Mouse (Mus musculus): Measurements from ENCODE around the gene Cdc42ep4. TPM values are rescaled to one million over a fixed set of nuclear protein-coding genes. Genes with fewer than 3 reads are reported as not detected.

Cdc42ep4 gene
- polyA plus RNA-seq, 1 experiment from 2014 or later: 59.0 TPM

GRCm38 (mm10) chr11:113752685-113753430, 1.2 kb upstream of the Cdc42ep4 start:
- no peak for ATAC-seq
- no peak overlapping the region for H3K4me3 ChIP-seq (ENCODE audit: low read length)
- H3K4me1 ChIP-seq (ENCODE audit: control insufficient read depth, insufficient read depth, low read length): peaks cover 20% of the 10 kb centered on the region
- no peaks in the 10 kb centered on the region for H3K27me3 ChIP-seq (replicated peaks; ENCODE audit: control insufficient read depth, insufficient read depth, low read length)
- WGBS: 95% methylated on average over 10 of the region's 10 CpGs
- no peaks in the 10 kb centered on the region for H3K9me3 ChIP-seq (ENCODE audit: control insufficient read depth, low read length)
- 0 out of 2 replicates have a peak overlapping the region, but pooled peaks have one; percentile 74 for H3K9ac ChIP-seq (ENCODE audit: low read depth, low read length)
- peak overlapping the region; percentile 89 for H3K4me2 ChIP-seq (ENCODE audit: low read depth, low read length)
- H3K27ac ChIP-seq (ENCODE audit: low read length): peak overlapping the region; percentile 93; the same call in 1 of the 2 replicates
- H3K36me3 ChIP-seq (ENCODE audit: control insufficient read depth, insufficient read depth, low read length): no peaks in the 10 kb centered on the region

- Histone ChIP-seq H3K27me3 (replicated peaks; ENCODE audit: control insufficient read depth, insufficient read depth, low read length) (no peaks in the 10 kb centered on the region), H3K9me3 (ENCODE audit: control insufficient read depth, low read length) (no peaks in the 10 kb centered on the region), H3K4me3 (ENCODE audit: low read length) (peak overlapping the region; percentile 93), H3K27ac (ENCODE audit: low read length) (peak overlapping the region; percentile 93), H3K9ac (ENCODE audit: low read depth, low read length) (peak overlapping the region; percentile 74), H3K36me3 (ENCODE audit: control insufficient read depth, insufficient read depth, low read length) (no peaks in the 10 kb centered on the region), H3K4me2 (ENCODE audit: low read depth, low read length) (peak overlapping the region; percentile 89), H3K4me1 (ENCODE audit: control insufficient read depth, insufficient read depth, low read length) (peaks cover 27% of the 10 kb centered on the region)
- 18% methylated on average over 15 of the region's 15 CpGs for WGBS
- ATAC-seq: peak; percentile 6; the same call in 1 of the 2 replicates
Observed at GRCm38 (mm10) chr11:113752158-113752661, 529 bp upstream of the Cdc42ep4 start.

DNA sequence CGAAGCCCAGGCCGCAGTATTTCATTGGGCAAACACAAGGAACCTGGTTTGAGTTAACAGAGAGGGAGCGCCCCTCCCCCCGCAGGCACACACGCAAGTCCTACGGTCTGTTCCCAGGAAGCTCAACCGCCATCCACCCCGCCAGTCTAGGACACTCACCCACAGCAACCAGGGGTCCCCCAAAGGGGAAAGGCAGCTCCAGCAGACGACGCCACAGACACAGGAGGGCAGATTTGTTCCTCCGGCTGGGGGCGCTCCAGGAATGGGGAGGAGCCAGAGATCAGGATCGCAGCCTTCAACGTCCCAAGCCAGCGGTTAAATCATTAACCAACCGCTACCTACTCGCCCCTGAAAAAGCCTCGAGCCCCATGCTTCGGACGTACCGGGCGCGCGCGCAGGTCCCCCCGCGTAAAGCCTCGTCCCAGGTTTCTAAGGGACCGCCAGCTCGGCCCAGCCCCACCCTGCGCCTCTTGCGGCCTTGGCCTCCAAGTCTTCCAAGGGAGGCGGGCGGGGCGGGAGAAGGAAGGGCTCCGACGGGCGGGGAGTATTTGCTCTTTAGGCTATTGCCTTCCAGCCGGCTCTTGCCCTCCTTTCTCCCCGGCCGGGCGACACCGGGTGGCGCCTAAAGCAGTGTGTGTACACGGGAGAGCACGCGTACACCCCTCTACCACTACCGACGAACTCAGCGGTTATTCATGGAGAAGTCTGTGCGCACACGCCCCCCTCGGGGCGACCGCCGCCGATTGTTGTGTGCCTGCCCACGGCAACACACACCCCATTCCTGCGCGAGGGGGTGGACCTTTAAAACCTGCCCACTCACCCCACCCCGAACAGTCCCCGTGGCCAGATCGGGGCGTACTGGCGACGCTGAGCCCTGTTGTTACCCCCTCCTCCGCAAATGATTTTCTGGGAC, 854 bp downstream of the Cdc42ep4 start:
- Histone ChIP-seq H3K9me3 (ENCODE audit: control insufficient read depth, low read length) (no peaks in the 10 kb centered on the region), H3K27ac (ENCODE audit: low read length) (peak overlapping the region; percentile 93), H3K4me1 (ENCODE audit: control insufficient read depth, insufficient read depth, low read length) (peaks cover 36% of the 10 kb centered on the region), H3K9ac (ENCODE audit: low read depth, low read length) (peak overlapping the region; percentile 91), H3K4me2 (ENCODE audit: low read depth, low read length) (peak overlapping the region; percentile 89), H3K36me3 (ENCODE audit: control insufficient read depth, insufficient read depth, low read length) (0 out of 2 replicates have a peak, but pooled peaks cover 2% of the 10 kb centered on the region), H3K27me3 (replicated peaks; ENCODE audit: control insufficient read depth, insufficient read depth, low read length) (no peaks in the 10 kb centered on the region), H3K4me3 (ENCODE audit: low read length) (peak overlapping the region; percentile 93)
- ATAC-seq: peak; percentile 73
- WGBS: under 1% methylated on average over 67 of the region's 67 CpGs

DNA sequence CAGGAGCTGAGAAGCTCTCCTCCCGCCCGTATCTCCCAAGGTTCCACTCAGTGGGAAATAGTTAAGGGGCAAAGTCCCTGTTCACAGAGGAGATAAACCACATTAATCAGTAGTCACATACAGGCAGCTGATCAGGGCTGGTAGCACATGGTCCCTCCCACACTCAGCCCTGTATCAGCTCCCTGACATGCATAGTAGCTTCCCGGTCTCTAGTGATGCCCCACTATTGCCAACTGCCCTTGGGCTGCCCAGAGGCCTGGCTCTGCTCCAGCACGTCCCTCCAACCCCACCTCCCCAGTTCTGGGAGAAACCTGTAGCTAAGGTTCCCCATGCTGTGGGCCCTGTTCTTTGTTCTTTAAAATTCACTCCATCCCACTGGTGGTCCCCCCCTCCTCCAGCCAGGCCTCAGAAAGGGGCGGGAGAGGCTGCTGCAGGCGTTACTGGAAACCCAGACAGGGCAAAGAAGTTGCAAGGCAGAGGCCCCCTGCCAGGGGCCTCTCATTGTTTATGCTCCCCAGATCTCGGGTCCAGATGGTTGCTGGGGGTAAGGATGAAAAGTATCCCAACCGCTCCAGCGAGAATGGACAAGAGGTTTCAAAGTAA, 1.8 kb downstream of the Cdc42ep4 start:
- peak overlapping the region; percentile 93 for H3K27ac ChIP-seq (ENCODE audit: low read length)
- H3K36me3 ChIP-seq (ENCODE audit: control insufficient read depth, insufficient read depth, low read length): 0 out of 2 replicates have a peak, but pooled peaks cover 2% of the 10 kb centered on the region
- H3K9ac ChIP-seq (ENCODE audit: low read depth, low read length): peak overlapping the region; percentile 91
- no peaks in the 10 kb centered on the region for H3K9me3 ChIP-seq (ENCODE audit: control insufficient read depth, low read length)
- H3K4me1 ChIP-seq (ENCODE audit: control insufficient read depth, insufficient read depth, low read length): peaks cover 38% of the 10 kb centered on the region
- H3K4me3 ChIP-seq (ENCODE audit: low read length): peak overlapping the region; percentile 93
- peak; percentile 64 for ATAC-seq
- WGBS: 3% methylated on average over 9 of the region's 9 CpGs
- H3K4me2 ChIP-seq (ENCODE audit: low read depth, low read length): peak overlapping the region; percentile 89
- H3K27me3 ChIP-seq (replicated peaks; ENCODE audit: control insufficient read depth, insufficient read depth, low read length): no peaks in the 10 kb centered on the region

DNA sequence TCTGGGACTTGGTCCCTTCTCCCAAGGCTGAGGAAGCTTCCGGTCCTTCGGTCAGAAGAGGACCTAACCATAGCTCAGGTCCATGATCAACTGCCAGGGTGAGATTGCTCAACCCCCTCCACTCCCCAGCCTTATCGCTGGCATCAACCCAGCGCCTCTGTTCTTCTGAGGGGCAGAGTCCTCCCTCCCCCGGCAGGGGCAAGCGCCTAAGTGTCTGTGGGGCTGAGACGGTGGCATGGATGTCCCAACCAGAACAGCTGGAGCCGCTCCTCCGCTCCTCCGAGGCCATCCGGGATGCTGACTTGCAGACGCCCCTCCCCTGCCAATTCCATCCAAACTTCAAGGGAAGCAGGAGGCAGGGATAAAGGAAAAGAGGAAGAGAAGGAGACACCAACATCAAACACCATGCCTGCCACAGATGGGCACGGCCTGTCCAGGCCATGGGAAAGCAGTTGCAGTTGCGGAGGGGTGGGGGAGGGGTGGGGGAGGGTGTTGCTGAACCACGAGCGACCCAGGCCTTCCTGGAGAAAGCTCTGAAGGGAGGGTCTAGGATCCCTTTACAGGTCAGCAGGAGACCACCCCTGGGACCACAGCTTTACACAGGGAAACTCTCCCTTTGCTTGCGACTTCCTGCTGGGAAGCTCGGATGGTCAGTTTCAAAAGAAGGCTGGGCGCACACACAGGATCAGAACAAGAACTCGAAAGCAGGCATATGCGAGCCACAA, 2.7 kb downstream of the Cdc42ep4 start:
- H3K9ac ChIP-seq (ENCODE audit: low read depth, low read length): peak overlapping the region; percentile 91
- peak overlapping the region; percentile 93 for H3K27ac ChIP-seq (ENCODE audit: low read length)
- H3K27me3 ChIP-seq (replicated peaks; ENCODE audit: control insufficient read depth, insufficient read depth, low read length): no peaks in the 10 kb centered on the region
- H3K4me1 ChIP-seq (ENCODE audit: control insufficient read depth, insufficient read depth, low read length): peaks cover 38% of the 10 kb centered on the region
- H3K4me3 ChIP-seq (ENCODE audit: low read length): peak overlapping the region; percentile 93
- no peaks in the 10 kb centered on the region for H3K9me3 ChIP-seq (ENCODE audit: control insufficient read depth, low read length)
- 4% methylated on average over 21 of the region's 21 CpGs for WGBS
- ATAC-seq: peak; percentile 16
- peak overlapping the region; percentile 89 for H3K4me2 ChIP-seq (ENCODE audit: low read depth, low read length)
- H3K36me3 ChIP-seq (ENCODE audit: control insufficient read depth, insufficient read depth, low read length): 0 out of 2 replicates have a peak, but pooled peaks cover 2% of the 10 kb centered on the region

- 65% methylated on average over 11 of the region's 11 CpGs for whole genome bisulfite sequencing
- peak overlapping the region; percentile 93 for H3K4me3 ChIP-seq (ENCODE audit: low read length)
Observed at GRCm38 (mm10) chr11:113747725-113748380, 3.8 kb downstream of the Cdc42ep4 start.

DNA sequence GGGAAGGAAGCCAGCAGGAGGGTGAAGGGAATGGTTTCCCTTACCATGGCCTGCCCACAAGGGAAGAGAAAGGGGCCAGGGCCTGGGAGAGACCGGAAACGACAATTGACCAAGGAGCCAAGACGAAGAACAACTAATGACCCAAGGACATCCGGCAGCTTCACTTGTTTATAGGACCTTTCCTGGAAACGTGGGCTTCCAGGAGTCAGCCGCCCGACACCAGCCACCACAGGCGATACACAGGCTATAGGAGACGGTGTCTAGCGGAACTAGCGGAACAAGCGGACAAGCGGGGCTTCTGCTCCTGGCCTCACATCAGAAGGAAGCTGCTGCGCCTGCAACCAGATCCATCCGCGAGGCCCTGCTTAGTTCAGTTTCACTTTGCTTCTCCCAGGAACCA, 4.6 kb downstream of the Cdc42ep4 start:
- H3K36me3 ChIP-seq (ENCODE audit: control insufficient read depth, insufficient read depth, low read length): peaks cover 12% of the 10 kb centered on the region
- peak overlapping the region; percentile 93 for H3K4me3 ChIP-seq (ENCODE audit: low read length)
- H3K4me1 ChIP-seq (ENCODE audit: control insufficient read depth, insufficient read depth, low read length): peaks cover 33% of the 10 kb centered on the region
- H3K9me3 ChIP-seq (ENCODE audit: control insufficient read depth, low read length): peaks cover 5% of the 10 kb centered on the region; the same call in 1 of the 2 replicates
- H3K27ac ChIP-seq (ENCODE audit: low read length): peak overlapping the region; percentile 93
- peak overlapping the region; percentile 31 for H3K9ac ChIP-seq (ENCODE audit: low read depth, low read length)
- no peaks in the 10 kb centered on the region for H3K27me3 ChIP-seq (replicated peaks; ENCODE audit: control insufficient read depth, insufficient read depth, low read length)
- peak overlapping the region; percentile 89 for H3K4me2 ChIP-seq (ENCODE audit: low read depth, low read length)
- WGBS: 45% methylated on average over 16 of the region's 16 CpGs
- ATAC-seq: no peak

More at GRCm38 (mm10) chr11:113747725-113748380, 3.8 kb downstream of the Cdc42ep4 start:
- H3K27ac ChIP-seq (ENCODE audit: low read length): peak overlapping the region; percentile 93
- H3K4me2 ChIP-seq (ENCODE audit: low read depth, low read length): peak overlapping the region; percentile 89
- no peak for ATAC-seq
- H3K4me1 ChIP-seq (ENCODE audit: control insufficient read depth, insufficient read depth, low read length): peaks cover 38% of the 10 kb centered on the region
- H3K27me3 ChIP-seq (replicated peaks; ENCODE audit: control insufficient read depth, insufficient read depth, low read length): no peaks in the 10 kb centered on the region
- peaks cover 5% of the 10 kb centered on the region; the same call in 1 of the 2 replicates for H3K9me3 ChIP-seq (ENCODE audit: control insufficient read depth, low read length)
- H3K9ac ChIP-seq (ENCODE audit: low read depth, low read length): peak overlapping the region; percentile 91
- peaks cover 8% of the 10 kb centered on the region for H3K36me3 ChIP-seq (ENCODE audit: control insufficient read depth, insufficient read depth, low read length)

- Histone ChIP-seq H3K27ac (ENCODE audit: low read length) (no peak overlapping the region), H3K9me3 (ENCODE audit: control insufficient read depth, low read length) (peaks cover 5% of the 10 kb centered on the region; the same call in 1 of the 2 replicates), H3K27me3 (replicated peaks; ENCODE audit: control insufficient read depth, insufficient read depth, low read length) (no peaks in the 10 kb centered on the region), H3K4me2 (ENCODE audit: low read depth, low read length) (no peak overlapping the region), H3K36me3 (ENCODE audit: control insufficient read depth, insufficient read depth, low read length) (peaks cover 12% of the 10 kb centered on the region), H3K9ac (ENCODE audit: low read depth, low read length) (no peak overlapping the region), H3K4me3 (ENCODE audit: low read length) (no peak overlapping the region), H3K4me1 (ENCODE audit: control insufficient read depth, insufficient read depth, low read length) (peaks cover 31% of the 10 kb centered on the region)
- ATAC-seq: no peak
- WGBS: 77% methylated on average over 4 of the region's 4 CpGs
Observed at GRCm38 (mm10) chr11:113745961-113746360, 5.7 kb downstream of the Cdc42ep4 start.

Measured in intestine, embryonic 16.5 days (tissue).